Mouse (Mus musculus) lung, postnatal 0 days (tissue): Measurements from ENCODE around the gene Elovl1.

Source experiments
- CTCF ChIP-seq: IDR thresholded peaks from 2 replicates; pipeline ENCODE4 v1.5.1; 2016; ENCODE audit warnings: antibody characterized with exemption, mild to moderate bottlenecking
- EP300 ChIP-seq: IDR thresholded peaks from 2 replicates; pipeline ENCODE4 v1.6.1; 2016; ENCODE audit warnings: antibody characterized with exemption, mild to moderate bottlenecking, control low read depth

DNA sequence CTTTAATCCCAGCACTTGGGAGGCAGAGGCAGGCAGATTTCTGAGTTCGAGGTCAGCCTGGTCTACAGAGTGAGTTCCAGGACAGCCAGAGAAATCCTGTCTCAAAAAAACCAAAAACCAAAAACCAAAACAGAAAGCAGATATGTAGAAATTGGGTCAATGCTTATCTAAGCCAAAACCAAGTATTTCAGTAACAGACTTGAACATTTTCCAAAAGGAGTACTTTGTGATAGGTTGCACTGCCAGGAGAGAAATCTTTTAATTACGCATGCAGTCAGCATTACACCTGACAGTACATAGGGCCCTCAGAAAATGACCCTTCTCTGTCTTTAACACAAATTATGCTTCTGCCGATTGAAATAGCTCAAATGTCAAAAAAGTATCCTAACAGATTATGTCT, 26.5 kb upstream of the Elovl1 start:
- no peak for TF ChIP-seq CTCF
- TF ChIP-seq EP300: no peak
